Mouse (Mus musculus) 3T3-L1 (cell line): Measurements from ENCODE around the gene 4930404N11Rik.

Experiments
- DNase-seq: peaks from one replicate; pipeline ENCODE4 v3.0.0-alpha.2; 2015; ENCODE audit warnings: low read depth, low spot score

Gene 4930404N11Rik

DNA sequence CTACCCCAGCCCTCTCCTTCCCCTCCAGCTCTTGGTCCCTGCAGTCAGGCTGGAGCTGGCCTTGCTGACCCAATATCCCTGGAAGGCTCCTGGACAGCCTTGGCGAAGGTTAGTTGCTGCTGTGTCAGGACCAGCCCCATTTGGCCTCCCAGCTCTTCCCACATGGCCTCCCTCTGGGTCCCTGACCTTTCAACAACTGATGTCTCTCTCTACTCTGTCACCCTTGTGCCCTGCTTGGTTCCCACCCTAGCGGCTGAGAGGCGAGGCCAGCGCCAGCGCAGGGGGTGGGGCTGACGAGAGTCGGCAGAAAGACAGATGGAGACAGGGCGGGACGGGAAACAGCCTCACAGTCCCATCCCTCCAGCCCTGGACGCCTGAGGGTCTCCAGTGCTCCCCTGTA, 37.2 kb downstream of the 4930404N11Rik start, which contains the start of gene Tbxa2r:
Gene Tbxa2r (plus strand): TSS at position 346 of the 400 bp plus-strand sequence.
- DNase-seq, result no peak

DNA sequence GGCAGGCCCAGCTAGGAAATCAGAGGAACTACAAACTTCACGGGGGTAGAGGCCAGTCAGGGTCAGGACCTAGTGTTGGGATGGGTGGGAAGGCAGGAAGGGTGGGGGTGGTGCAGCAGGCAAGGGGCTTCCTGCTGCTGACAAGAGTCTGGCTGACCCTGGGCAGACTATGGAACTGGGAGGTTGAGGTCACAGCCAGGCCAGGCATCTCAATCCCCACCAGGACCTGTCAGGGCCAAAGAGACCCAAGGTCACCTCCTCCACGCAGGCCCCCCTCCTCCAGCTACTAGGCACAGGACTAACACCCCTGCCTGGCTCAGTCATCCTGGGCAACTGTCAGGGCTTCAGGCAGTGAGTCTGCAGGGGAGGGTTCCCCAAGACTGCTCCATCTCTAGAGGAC, 37.7 kb downstream of the 4930404N11Rik start:
- no peak for DNase-seq

DNA sequence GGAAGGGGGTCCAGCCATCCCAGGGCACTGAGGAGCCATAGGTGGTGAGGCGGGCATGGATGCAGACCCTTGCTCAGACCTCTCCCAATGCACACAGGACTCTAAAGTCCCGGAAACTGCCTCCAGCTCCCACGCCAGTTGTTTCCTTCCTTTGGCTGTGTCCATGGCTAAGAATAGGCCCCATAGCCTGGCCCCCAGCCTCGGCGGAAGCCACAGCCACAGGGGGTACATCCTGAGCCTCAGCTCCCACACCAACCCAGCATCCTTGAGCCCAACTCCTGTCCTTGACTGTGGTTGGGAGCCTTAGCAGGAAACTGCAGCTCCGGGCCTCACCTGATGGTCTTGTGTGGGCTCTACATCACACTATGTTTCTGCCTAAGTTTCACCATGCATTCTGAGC, 38.8 kb downstream of the 4930404N11Rik start:
- no peak for DNase-seq

DNA sequence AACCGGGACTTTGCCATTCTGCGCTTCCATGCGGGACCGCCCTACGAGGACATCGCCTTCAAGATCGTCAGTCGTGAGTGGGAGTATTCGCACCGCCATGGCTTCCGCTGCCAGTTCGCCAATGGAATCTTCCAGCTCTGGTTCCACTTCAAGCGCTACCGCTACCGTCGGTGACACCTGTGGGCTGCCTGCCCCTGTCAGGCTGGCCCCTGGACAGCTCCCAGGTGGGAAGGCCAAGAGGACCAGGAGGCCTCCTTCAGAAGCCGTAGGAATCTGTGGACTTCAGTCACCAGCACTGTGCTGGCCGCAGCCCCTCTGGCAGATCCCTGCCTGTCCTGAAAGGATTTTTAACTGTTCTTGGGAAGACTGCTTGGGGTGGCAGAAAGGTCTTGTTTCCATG, 39.8 kb downstream of the 4930404N11Rik start:
- DNase-seq, result no peak

DNA sequence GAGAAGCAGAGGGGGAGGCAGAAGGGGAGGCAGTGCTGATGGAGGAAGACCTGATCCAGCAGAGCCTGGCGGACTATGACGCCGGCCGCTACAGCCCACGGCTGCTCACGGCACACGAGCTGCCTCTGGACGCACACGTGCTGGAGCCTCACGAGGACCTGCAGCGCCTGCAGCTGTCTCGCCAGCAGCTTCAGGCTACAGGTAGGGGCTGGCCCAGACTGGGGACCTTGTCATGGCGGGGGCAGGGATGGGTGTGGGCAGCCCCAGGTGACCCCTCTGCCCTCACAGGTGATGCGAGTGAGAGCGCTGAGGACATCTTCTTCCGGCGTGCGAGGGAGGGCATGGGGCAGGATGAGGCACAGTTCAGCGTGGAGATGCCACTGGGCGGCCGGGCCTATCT, 40.4 kb downstream of the 4930404N11Rik start:
- no peak for DNase-seq

DNA sequence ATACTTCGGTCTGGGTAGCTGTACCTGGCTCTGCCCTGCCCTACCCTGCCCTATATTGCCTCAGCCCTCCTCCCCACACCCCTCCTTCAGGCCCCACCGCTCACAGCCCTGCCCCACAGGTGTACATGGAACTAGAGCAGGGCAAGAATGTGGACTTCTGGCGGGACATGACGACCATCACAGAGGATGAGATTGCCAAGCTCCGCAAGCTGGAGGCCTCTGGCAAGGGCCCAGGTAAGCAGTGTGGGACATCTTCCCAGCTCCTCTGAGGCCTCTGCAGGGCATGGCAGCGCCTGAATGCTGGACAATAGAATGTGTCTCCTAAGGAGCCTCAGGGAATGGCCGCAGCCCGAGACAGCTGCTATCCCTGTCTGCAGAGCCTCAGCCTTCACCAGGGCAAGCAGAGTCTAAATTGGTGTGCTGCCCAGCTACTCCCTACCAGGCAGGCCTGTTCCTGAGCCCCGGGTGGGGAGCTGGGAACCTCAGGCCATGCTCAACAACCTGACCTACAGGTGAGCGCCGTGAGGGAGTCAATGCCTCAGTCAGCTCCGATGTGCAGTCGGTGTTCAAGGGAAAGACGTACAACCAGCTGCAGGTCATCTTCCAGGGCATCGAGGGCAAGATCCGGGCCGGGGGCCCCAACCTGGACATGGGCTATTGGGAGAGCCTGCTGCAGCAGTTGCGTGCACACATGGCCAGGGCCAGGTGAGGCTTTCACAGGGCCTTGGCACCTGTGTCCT, 41.7 kb downstream of the 4930404N11Rik start:
- no peak for DNase-seq

DNA sequence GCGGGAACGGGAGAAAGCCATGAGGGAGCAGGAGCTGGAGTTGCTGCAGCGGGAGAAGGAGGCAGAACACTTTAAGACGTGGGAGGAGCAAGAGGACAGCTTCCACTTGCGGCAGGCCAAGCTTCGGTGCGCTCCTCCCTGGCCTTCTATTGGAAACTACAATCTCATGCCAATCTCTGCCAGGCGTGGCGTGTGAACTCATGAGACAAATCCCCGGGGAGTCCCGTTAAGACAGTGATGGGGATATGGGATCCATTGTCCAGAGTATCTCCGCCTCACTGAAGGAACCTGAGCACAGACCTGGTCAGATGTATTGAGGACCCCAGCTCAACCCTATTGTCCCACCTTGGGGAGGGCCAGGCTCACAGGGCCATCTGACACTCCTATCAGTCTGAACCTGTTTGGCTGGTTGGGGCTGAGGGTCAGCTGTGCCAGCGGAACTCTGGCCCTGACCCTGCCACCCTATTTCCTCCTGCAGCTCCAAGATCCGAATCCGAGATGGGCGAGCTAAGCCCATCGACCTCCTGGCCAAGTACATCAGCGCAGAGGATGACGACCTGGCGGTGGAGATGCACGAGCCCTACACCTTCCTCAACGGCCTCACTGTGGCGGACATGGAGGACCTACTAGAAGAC, 42.4 kb downstream of the 4930404N11Rik start:
- DNase-seq, result no peak

DNA sequence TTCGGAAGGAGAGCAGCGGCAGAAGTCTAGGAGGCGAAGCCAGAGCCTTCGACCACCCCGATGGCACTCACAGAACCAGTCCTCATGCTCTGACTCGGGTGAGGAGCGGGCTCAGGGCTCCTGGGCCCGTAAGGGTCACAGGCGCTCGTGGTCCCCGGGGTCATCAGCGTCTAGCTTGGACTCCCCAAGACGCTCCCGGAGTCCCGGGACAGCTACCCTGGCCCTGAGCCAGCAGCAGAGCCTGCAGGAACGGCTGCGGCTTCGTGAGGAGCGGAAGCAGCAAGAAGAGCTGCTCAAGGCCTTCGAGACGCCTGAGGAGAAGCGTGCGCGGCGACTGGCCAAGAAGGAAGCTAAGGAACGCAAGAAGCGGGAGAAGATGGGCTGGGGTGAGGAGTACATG, 43.2 kb downstream of the 4930404N11Rik start:
- DNase-seq, result no peak

DNA sequence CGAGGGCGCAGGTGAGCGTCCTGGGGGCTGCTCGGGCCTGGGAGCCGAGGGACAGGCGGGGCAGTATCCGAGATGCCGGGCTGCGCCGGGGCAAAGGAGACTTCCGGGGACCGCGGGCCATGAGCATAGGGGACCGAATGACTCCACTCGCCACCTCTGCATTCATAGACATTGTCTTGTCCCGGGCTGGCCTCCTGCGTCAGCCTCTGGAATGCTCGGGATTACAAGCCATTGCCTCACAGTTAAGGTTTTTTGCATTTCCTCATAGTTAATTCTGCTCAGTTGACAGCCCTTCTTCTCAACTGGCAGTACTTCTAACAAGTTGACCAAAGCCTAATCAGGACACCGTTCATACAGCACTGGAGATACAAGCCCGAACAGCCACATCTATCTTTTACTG, 44.2 kb downstream of the 4930404N11Rik start:
- DNase-seq, result peak; percentile 55

DNA sequence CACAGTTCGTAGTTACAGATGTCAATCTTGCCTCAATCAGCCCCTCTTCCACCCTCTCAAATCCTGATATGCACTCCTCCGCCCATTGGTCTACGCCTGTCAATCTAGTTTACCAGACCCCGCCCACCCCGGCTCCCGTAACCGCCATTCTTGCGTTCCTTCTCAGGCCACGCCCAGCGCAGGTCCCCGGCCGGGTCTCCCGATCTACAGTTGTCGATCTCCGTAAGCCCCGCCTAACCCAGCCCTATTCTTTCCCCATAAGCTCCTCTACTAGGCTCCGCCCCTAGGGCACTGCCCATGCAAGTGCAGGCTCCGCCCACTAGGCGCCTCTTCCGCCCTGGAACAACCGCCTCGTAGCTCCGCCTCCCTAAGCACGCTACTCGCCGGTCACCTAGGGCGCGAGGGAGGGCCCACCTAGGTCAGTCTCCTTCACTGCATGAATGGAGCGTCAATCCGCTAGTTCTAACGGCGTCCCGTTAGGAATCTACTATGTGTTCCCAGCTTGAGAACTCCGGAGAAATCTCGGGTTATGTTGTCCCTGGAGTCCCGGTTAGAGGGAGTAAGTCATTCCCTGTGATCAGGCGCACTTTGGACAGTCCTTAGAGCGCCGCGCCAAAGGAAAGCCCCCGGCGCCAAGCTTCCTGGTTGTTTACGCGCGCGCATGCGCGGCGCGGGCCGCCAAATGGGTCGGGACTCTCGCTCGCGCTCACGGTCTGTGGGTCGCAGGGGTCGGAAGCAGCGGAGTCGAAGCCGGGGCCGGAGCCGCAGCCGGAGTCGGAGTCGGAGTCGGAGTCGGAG, 44.9 kb downstream of the 4930404N11Rik start, which contains the start of gene Cactin:
Gene Cactin (plus strand): TSS at position 554 of the 798 bp plus-strand sequence.
- peak; percentile 100 for DNase-seq

DNA sequence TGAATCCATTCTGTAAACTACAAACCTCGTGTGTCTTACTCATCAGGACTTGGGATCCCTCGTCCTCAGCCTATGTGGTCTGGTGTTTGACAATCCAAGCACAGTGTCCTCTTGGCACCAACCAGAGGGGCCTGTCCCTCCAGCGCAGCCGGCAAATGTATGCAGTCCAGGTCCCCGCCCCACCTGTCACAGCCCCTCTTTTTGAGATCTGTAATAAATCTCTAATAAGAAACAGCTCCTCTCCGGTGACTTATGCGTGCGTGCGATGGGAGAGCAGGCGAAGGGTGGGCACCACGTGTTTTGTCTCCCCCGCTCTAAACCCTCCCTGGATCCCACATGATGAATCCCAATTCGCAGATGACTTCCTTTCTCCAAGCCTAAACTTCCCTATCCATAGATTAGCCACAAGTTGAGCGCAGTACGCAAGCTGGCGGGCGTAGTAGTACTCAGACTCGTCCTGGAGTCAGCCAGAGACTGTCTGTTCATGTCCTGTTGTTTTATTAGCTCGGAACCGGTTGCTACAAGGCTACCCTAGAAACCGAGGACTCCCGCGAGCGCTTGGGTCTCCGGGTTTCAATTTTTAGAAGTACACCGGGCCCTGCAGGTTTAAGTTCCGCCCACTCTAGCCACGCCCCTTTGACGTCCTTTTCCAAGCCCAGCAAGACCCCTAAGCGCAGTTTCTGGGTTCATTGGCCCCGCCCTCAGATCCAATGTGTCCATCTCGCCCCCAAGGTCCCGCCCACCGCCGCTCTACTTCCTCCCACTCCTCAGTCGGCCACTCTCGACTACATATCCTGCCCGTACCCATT, 45.7 kb downstream of the 4930404N11Rik start:
- DNase-seq, result peak; percentile 100

DNA sequence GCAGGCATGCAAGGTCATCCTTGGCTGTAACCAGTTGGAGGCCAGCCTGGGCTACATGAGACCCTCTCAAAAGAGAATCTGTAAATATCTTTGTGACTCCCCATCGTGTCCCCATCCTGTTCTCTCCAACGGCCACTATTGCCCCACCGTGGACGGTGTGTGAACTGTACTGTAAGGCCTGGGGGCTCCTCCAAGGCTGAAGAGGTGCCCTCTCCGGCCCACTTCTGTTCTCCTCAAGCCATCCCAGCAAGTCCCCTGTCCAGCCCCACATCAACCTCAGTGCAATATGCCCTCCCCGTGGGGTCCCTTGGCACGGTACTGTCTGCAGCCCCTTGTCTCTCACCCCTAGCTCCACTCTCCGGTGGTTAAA, 46.3 kb downstream of the 4930404N11Rik start:
- peak; percentile 39 for DNase-seq

DNA sequence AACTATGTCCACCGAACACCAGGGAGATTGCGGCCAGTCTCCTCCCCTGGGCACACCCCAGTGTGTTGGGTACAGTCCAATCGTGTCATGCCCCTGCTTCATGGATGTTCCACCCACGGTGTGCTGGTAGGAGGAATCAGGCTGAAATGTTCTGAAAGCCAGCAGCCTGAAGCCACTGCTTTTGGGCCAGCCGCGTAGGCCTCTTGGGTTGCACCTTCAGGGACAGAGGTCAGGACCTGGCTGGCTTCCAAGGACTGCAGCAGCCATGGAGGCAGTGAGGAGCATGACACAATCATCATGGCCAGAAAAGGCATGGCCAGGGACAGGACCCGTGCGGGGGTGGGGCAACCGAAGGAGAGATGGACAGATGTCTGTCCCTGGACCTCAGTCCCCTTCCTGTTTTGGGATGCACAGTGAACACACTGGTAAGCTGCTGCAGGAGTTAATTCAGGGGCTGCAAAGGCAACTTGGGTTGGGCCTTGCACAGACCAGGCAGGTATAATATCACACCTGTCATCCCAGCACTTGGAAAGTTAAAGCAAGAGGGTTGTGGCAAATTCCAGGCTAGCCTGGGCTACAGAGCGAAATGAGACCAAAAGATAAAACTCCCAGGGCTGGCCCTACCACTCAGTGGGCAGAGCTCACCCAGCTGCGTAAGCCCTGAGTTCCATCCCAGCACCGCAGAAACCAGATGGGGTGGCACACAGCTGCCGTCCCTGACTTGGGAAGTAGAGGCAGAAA, 46.9 kb downstream of the 4930404N11Rik start:
- DNase-seq, result peak; percentile 52

DNA sequence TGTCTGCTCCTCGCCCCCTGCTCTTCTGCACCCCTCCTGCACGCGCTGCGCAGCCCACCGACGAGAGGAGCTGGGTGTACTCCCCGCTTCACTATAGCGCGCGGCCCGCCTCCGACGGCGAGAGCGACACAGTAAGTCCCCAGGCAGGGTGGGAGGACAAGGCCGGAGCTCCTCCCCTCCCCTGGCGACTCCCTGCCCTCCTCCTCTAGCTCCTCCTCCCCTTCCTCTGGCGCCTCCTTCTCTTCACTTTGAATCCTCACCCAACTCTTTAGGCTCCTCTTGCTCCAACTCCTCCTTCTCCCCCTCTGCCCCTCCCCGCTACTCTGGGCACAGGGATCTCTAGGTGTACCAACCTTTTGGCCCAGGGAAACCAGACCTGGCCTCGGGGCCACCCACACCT, 48.3 kb downstream of the 4930404N11Rik start:
- DNase-seq, result no peak

DNA sequence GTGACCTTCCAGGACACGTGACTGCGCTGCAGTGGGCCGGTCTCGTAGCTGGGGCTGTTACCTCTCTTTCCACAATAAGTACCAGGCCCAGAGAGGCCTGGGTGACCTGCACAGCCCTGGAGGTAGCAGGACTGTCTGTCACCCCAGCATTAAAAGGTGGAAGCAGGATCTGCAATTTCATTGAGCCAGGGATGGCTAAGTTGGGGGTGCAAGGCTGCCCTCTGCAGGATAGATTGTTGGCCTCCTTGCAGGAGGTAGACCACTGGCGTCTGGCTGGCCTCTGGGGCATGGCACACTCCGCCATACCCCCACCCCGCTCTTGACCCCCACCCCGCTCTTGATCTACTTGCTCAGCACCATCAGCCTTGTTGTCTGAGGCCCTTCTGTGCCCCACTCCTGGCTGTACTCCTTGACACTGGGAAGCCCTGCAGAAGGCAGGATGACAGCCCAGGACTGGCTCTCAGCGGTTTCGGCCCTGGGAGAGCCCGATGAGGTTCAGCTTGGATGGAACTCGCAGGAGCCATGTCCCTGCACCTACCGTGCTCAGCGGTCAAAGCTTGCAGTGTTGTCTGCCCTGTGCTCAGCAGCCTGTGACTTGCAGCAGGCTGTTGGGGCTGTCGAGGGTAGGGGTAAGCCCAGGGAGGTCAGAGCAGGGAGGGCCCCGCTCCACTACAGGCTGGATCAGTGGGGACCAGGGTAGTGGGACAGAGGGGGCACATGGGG, 49.1 kb downstream of the 4930404N11Rik start:
- no peak for DNase-seq

DNA sequence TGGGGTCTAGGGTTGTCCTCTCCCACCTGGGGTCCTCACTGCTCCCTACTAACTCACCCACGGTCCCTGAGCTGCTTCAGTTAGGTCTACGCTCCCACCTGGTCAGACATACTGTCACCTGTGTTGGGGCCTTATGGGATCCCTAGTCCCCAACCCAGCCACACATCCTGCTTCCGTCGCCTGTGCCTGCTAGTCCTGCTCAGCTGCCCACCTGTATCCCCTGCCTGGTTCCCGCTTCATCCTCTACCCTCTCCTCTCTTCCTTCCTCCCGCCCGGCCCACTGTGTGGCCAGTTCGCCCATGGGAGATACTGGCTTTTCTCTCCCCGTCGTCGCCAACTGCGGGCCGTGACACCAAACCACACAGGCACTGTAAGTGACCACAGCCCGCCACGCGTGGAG, 50.0 kb downstream of the 4930404N11Rik start:
- DNase-seq, result no peak

DNA sequence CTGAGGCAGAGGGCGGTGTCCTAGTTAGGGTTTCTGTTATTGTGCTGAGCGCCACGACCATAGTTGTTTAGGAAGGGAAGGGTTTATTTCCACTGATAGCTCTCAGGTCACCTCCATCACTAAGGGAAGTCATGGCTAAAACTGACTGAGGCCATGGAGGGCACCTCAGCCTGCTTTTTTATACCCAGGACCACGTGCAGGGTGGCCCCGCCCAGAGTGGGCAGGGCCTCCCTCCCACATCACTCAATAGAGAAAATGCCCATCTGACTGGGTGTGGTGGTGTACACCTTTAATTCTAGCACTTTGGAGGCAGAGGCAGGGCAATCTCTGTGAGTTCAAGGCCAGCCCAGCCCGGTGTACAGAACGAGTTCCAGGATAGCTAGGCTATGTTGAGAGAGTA, 51.4 kb downstream of the 4930404N11Rik start:
- no peak for DNase-seq

DNA sequence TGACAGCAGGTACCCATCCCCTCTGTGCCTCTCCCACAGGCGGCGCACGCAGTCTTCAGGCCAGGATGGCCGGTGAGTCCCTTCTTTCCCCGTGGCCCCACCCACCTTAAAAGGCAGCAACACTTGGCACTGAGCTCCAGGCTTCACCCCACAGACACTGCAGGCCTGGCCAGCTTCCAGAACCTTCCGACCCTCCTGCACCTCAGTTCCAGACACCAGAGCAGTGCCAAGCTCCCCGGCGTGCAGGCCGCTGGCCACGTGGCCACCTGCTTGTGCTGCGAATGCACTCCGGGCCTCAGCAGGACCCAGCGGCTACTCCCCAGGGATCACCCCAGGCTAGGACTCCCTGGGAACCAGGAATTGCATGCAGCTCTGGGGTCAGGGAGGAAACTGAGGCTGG, 52.0 kb downstream of the 4930404N11Rik start:
- DNase-seq, result no peak
